Mouse (Mus musculus) MEL (cell line): ENCODE measurements around the gene Fgfr2. TPM values are rescaled to one million over a fixed set of nuclear protein-coding genes. Genes with fewer than 3 reads are reported as not detected.

Experiments used
- DNase-seq: peaks from one replicate; pipeline ENCODE4 v3.0.0; 2011; ENCODE audit warnings: low read depth, low spot score
- H3K27ac ChIP-seq: 2 replicates; pipeline ENCODE4 v1.5.1; 2012; ENCODE audit warnings: low read depth, mild to moderate bottlenecking, control low read depth, low read length, moderate library complexity; ENCODE audit not compliant: control insufficient read depth
- H3K27me3 ChIP-seq, 2 experiments: fragments of 150-350 bp in 1 of 2; sonication (generic) in 1 of 2; 2 replicates each; pipeline ENCODE4 v1.6.1; 2012; ENCODE audit warnings: low read length in 2 of 2, mild to moderate bottlenecking in 2 of 2, improper control_type of control experiment in 1 of 2, moderate library complexity in 1 of 2; ENCODE audit not compliant: insufficient read depth in 2 of 2, control insufficient read depth in 1 of 2
- H3K36me3 ChIP-seq, 2 experiments: 2 replicates each; pipeline ENCODE4 v1.6.1; 2012 to 2014; ENCODE audit warnings: low read length in 2 of 2, improper control_type of control experiment in 1 of 2, inconsistent platforms in 1 of 2, mild to moderate bottlenecking in 1 of 2; ENCODE audit not compliant: insufficient read depth in 2 of 2, control insufficient read depth in 1 of 2
- H3K4me1 ChIP-seq, 2 experiments: fragments of 150-350 bp in 1 of 2; sonication (generic) in 1 of 2; 2 replicates each; pipeline ENCODE4 v1.6.1; 2012; ENCODE audit warnings: low read length in 2 of 2, improper control_type of control experiment in 1 of 2, mild to moderate bottlenecking in 1 of 2; ENCODE audit not compliant: insufficient read depth in 2 of 2, control insufficient read depth in 1 of 2
- H3K4me3 ChIP-seq, 2 experiments: fragments of 150-350 bp in 1 of 2; sonication (generic) in 1 of 2; 2 replicates each; pipeline ENCODE4 v1.5.1; 2012; ENCODE audit warnings: low read depth in 2 of 2, low read length in 2 of 2, mild to moderate bottlenecking in 2 of 2, moderate library complexity in 2 of 2, control low read depth in 1 of 2, improper control_type of control experiment in 1 of 2; ENCODE audit not compliant: control insufficient read depth in 1 of 2, insufficient read depth in 1 of 2
- H3K79me2 ChIP-seq: 2 replicates; pipeline ENCODE4 v1.6.1; 2012; ENCODE audit warnings: mild to moderate bottlenecking, low read length, moderate library complexity; ENCODE audit not compliant: control insufficient read depth, poor library complexity, insufficient read depth
- H3K9ac ChIP-seq: 2 replicates; pipeline ENCODE4 v1.6.1; 2012; ENCODE audit warnings: low read depth, mild to moderate bottlenecking, control low read depth, low read length, moderate library complexity; ENCODE audit not compliant: control insufficient read depth, poor library complexity, severe bottlenecking
- H3K9me3 ChIP-seq: fragments of 150-350 bp; sonication (generic); replicated peaks from 2 replicates; pipeline ENCODE4 v1.6.1; 2012; ENCODE audit warnings: mild to moderate bottlenecking, low read length, improper control_type of control experiment, moderate library complexity; ENCODE audit not compliant: insufficient read depth
- BHLHE40 ChIP-seq: IDR thresholded peaks from 2 replicates; pipeline ENCODE4 v1.6.1; 2012; ENCODE audit warnings: low read depth, mild to moderate bottlenecking, inconsistent platforms, low read length, improper control_type of control experiment, borderline replicate concordance
- CHD1 ChIP-seq: IDR thresholded peaks from 2 replicates; pipeline ENCODE4 v1.6.1; 2012; ENCODE audit warnings: low read depth, mild to moderate bottlenecking, inconsistent platforms, low read length, improper control_type of control experiment
- CHD2 ChIP-seq: IDR thresholded peaks from 2 replicates; pipeline ENCODE4 v1.6.1; 2011; ENCODE audit warnings: low read length, improper control_type of control experiment
- CTCF ChIP-seq, 3 experiments: IDR thresholded peaks in 2 of 3; conservative IDR thresholded peaks in 1 of 3; 2 replicates each; pipeline ENCODE4 v1.5.1; 2011 to 2012; ENCODE audit warnings: low read length in 3 of 3, low read depth in 2 of 3, mild to moderate bottlenecking in 2 of 3, improper control_type of control experiment in 1 of 3, inconsistent platforms in 1 of 3, mixed read lengths in 1 of 3, moderate library complexity in 1 of 3; ENCODE audit not compliant: control insufficient read depth in 1 of 3, insufficient read depth in 1 of 3, poor library complexity in 1 of 3, severe bottlenecking in 1 of 3
- ELF1 ChIP-seq: IDR thresholded peaks from 2 replicates; pipeline ENCODE4 v1.6.1; 2014; ENCODE audit warnings: low read depth, mild to moderate bottlenecking, inconsistent platforms, low read length, improper control_type of control experiment, moderate library complexity
- EP300 ChIP-seq, 2 experiments: IDR thresholded peaks; 2 replicates each; pipeline ENCODE4 v1.6.1; 2011; ENCODE audit warnings: improper control_type of control experiment in 2 of 2, low read length in 2 of 2, low read depth in 1 of 2, mild to moderate bottlenecking in 1 of 2
- ETS1 ChIP-seq: IDR thresholded peaks from 2 replicates; pipeline ENCODE4 v1.6.1; 2012; ENCODE audit warnings: low read depth, mild to moderate bottlenecking, inconsistent platforms, low read length, improper control_type of control experiment, moderate library complexity
- GABPA ChIP-seq: IDR thresholded peaks from 2 replicates; pipeline ENCODE4 v1.6.1; 2012; ENCODE audit warnings: low read depth, mild to moderate bottlenecking, inconsistent platforms, low read length, improper control_type of control experiment, moderate library complexity
- JUND ChIP-seq: IDR thresholded peaks from 2 replicates; pipeline ENCODE4 v1.6.1; 2011; ENCODE audit warnings: low read depth, mild to moderate bottlenecking, improper control_type of control experiment, low read length
- KAT2A ChIP-seq: conservative IDR thresholded peaks from 2 replicates; pipeline ENCODE4 v1.6.1; 2012; ENCODE audit warnings: low read depth, low read length, improper control_type of control experiment, inconsistent platforms
- MEF2A ChIP-seq: IDR thresholded peaks from 2 replicates; pipeline ENCODE4 v1.6.1; 2014; ENCODE audit warnings: low read depth, mild to moderate bottlenecking, inconsistent platforms, low read length, improper control_type of control experiment; ENCODE audit not compliant: poor library complexity, insufficient replicate concordance, severe bottlenecking; ENCODE audit errors: extremely low read depth
- MYB ChIP-seq: IDR thresholded peaks from 2 replicates; pipeline ENCODE4 v1.6.1; 2011; ENCODE audit warnings: mild to moderate bottlenecking, low read depth, low read length, improper control_type of control experiment
- POLR2AphosphoS2 ChIP-seq: IDR thresholded peaks from 2 replicates; pipeline ENCODE4 v1.6.1; 2011; ENCODE audit warnings: low read length, improper control_type of control experiment
- POLR2AphosphoS5 ChIP-seq: IDR thresholded peaks from 2 replicates; pipeline ENCODE4 v1.6.1; 2012; ENCODE audit warnings: low read depth, borderline replicate concordance, mild to moderate bottlenecking, inconsistent platforms, low read length, moderate library complexity, mixed read lengths
- RAD21 ChIP-seq: IDR thresholded peaks from 2 replicates; pipeline ENCODE4 v1.6.1; 2011; ENCODE audit warnings: mild to moderate bottlenecking, low read depth, low read length, improper control_type of control experiment
- RCOR1 ChIP-seq: IDR thresholded peaks from 2 replicates; pipeline ENCODE4 v1.6.1; 2012; ENCODE audit warnings: low read depth, mild to moderate bottlenecking, inconsistent platforms, low read length, improper control_type of control experiment
- SMC3 ChIP-seq: IDR thresholded peaks from 2 replicates; pipeline ENCODE4 v1.6.1; 2011; ENCODE audit warnings: low read depth, low read length, improper control_type of control experiment
- TCF12 ChIP-seq: IDR thresholded peaks from 2 replicates; pipeline ENCODE4 v1.6.1; 2014; ENCODE audit warnings: low read depth, mild to moderate bottlenecking, inconsistent platforms, low read length, improper control_type of control experiment, moderate library complexity
- ZMIZ1 ChIP-seq: IDR thresholded peaks from 2 replicates; pipeline ENCODE4 v1.6.1; 2012; ENCODE audit warnings: low read depth, mild to moderate bottlenecking, inconsistent platforms, low read length, improper control_type of control experiment, moderate library complexity
- polyA plus RNA-seq, 2 experiments: library from polyadenylated mRNA; stranded (reverse) in 1 of 2; unstranded in 1 of 2; fragments of >175 nt in 1 of 2; fragments of >200 nt in 1 of 2; gene quantifications; 2 replicates each; pipeline versions ENCODE4 v1.2.1 to v1.2.4; 2012; ENCODE audit warnings: low replicate concordance in 2 of 2, low read depth in 1 of 2; ENCODE audit not compliant: insufficient read length in 2 of 2, insufficient read depth in 1 of 2, missing spikeins in 1 of 2
- total RNA-seq: library from RNA; depleted of rRNA; stranded (reverse); fragments of 300-350 nt; gene quantifications from 2 replicates; pipeline ENCODE4 v1.2.3, GENCODE M21; 2012

Gene Fgfr2
- total and polyA plus RNA-seq, 3 experiments, result not detected

DNA sequence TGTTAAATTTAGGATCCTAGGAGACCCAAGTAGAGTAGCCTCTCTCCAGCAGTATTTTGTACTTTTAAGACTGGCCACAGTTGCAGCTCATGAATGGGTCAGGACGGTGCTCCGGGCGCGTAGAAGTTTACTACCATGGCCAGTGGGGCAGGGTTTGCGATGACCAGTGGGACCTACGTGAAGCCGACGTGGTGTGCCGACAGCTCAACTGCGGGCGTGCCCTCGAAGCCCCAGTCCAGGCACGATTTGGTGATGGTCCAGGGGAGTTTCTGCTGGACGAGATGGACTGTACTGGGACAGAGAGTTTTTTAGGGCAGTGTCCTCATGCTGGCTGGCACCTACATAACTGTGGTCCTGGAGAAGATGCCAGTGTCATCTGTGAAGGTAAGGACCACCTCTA lies 1935.2 kb downstream of the Fgfr2 start:
- H3K9ac ChIP-seq, result no peak overlapping the region
- no peaks in the 10 kb centered on the region for H3K27me3 ChIP-seq
- no peaks in the 10 kb centered on the region for H3K4me1 ChIP-seq
- no peak for TF ChIP-seq POLR2AphosphoS5
- TF ChIP-seq RAD21, result no peak
- no peak for TF ChIP-seq EP300 (IDR thresholded peaks at IDR 0.05; ENCODE audit: low read depth in 1 of 2, low read length in 2 of 2)
- TF ChIP-seq JUND, result no peak
- no peak for TF ChIP-seq BHLHE40
- no peak for TF ChIP-seq SMC3
- no peak for TF ChIP-seq GABPA
- no peak for TF ChIP-seq ETS1
- no peak for TF ChIP-seq RCOR1
- no peak for TF ChIP-seq ZMIZ1
- no peak for TF ChIP-seq MEF2A
- TF ChIP-seq CHD1, result no peak
- no peak overlapping the region for H3K27ac ChIP-seq
- H3K9me3 ChIP-seq, result no peaks in the 10 kb centered on the region
- no peaks in the 10 kb centered on the region for H3K36me3 ChIP-seq
- H3K79me2 ChIP-seq, result no peaks in the 10 kb centered on the region
- no peak for DNase-seq
- no peak overlapping the region for H3K4me3 ChIP-seq

DNA sequence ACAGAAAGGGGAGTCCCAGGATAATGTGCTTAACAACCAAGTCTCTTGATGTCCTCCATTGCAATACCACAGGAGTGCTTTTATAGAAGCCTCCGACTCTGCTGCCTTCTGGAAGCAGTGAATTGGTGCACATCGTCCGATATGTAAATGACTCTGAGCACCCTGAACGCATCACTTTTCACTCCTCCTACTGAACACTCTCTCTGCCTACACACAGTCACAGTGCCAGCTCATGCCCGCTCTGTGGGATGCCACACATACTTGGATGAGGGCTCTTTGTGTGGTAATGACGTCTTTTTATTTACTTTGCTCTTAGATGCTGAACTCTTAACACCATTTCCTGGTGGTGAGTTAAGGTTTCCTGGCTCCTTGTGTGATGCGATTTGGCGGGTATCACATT lies 1936.1 kb downstream of the Fgfr2 start:
- TF ChIP-seq KAT2A, result no peak
- no peak for TF ChIP-seq EP300 (IDR thresholded peaks at IDR 0.05; ENCODE audit: low read depth in 1 of 2, low read length in 2 of 2)
- TF ChIP-seq MEF2A, result no peak
- no peak for TF ChIP-seq JUND
- TF ChIP-seq CTCF (IDR thresholded peaks at IDR 0.05 in 2 of 3, conservative IDR thresholded peaks at IDR 0.05 in 1 of 3; ENCODE audit: control insufficient read depth in 1 of 3, insufficient read depth in 1 of 3, low read depth in 2 of 3, low read length in 3 of 3, poor library complexity in 1 of 3, severe bottlenecking in 1 of 3), result no peak
- TF ChIP-seq ELF1, result no peak
- no peak for TF ChIP-seq MYB
- no peak for TF ChIP-seq TCF12
- no peak for TF ChIP-seq POLR2AphosphoS2
- no peak for TF ChIP-seq CHD2
- no peak for TF ChIP-seq ETS1
- Histone ChIP-seq H3K4me1 (no peaks in the 10 kb centered on the region), H3K36me3 (no peaks in the 10 kb centered on the region), H3K27me3 (no peaks in the 10 kb centered on the region), H3K27ac (no peak overlapping the region), H3K79me2 (no peaks in the 10 kb centered on the region), H3K4me3 (no peak overlapping the region), H3K9me3 (no peaks in the 10 kb centered on the region), H3K9ac (no peak overlapping the region)
- DNase-seq, result no peak
